Mouse (Mus musculus) layer of hippocampus, adult 11-12 months (tissue): ENCODE data around the gene Phc1.

Experiments
- DNase-seq: peaks from one replicate; pipeline ENCODE4 v3.0.0; 2022; ENCODE audit warnings: low spot score

Phc1 gene

GRCm38 (mm10) chr6:122295242-122295641, 45.1 kb downstream of the Phc1 start:
- no peak for DNase-seq

DNA sequence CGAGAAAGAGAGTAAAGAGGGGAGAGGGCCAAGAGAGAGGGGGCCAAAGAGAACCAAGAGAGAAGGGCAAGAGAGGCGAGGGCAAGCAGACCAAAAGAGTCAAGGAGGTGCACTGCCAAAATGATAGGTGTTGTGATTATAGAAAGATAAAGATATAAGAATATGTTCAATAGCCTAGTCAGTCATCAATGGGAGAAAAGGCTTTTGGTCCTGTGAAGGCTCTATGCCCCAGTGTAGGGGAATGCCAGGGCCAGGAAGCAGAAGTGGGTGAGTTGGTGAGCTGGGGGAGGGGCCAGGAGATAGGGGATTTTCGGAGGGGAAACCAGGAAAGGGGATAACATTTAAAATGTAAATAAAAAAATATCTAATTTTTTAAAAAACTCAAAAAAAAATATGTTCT, 46.1 kb downstream of the Phc1 start:
- no peak for DNase-seq

DNA sequence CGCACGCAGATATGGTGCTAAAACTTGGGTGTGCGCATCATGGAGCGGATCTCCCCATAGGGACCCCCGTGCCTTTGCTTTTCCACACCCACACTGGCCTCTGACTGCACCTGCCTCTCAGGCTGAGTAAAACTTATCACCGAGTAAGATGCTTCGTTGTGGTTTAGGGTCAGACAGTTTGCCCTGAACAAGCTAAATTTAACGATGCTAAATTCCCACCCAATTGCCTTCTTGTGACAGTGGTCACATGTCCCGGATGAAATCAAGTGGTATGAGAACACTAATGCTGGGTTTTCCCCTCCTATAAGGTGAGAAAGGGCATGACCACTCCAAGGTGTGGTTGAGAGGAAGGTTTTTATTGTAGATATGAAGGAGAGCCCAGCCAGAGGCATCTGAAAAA, 46.6 kb downstream of the Phc1 start:
- no peak for DNase-seq

DNA sequence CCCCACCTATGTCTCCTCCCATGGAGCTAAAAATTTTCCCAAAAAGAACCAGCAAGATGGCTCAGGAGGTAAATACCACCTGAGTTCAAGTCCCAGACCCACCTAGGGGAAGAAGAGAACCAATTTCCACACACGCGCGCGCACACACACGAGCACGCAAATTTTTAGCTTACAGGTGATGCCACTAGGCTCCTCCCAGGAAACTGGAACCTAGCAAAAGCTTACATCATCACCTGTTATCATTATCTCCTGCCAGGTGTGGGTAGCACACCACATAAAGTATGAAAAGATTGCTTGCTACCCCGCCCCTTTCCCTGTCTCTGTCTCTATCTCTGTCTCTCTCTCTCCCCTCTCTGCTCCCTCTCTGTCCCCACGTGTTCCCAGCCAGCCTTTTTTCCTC, 47.2 kb downstream of the Phc1 start:
- no peak for DNase-seq

GRCm38 (mm10) chr6:122292184-122292583, 48.2 kb downstream of the Phc1 start:
- DNase-seq: no peak

- no peak for DNase-seq
Measured at GRCm38 (mm10) chr6:122291735-122292134, 48.6 kb downstream of the Phc1 start.

DNA sequence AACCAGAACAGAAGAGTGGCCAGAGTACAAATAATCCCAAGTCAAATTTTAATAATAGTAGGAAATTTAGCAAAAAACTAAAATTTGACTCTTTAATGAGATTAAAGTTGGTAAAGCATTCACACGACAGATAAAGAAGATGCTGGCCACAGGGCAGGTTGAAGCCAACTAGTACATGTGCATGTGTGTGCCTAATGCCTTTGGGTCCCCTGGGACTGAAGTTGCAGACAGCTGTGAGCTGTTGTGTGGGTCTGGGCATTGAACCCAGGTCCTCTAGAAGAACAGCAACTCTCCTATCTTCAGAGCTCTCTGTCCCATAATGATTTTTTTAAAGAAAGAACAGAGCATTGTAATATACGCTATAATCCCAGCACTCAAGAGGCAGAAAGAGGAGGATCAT, 49.1 kb downstream of the Phc1 start:
- DNase-seq: no peak

DNA sequence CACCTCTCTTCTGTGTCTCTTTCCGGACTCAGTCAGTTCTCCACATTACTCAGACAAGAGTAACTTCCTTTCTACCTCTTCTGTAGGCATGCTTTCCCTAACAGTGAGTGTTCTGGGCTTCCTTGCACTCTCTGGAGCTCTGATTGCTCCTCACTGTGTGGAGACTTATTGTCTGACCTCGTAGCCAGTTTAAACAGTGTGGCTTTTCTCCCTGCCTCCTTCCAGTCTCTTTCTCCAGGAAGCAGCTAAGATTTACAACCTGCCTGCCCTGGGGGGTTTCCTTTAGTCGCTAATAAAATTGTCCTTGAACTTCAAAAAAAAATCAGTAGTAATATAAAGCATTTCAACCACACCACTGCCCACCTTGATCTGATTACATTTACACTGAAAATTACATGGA, 50.1 kb downstream of the Phc1 start:
- DNase-seq: no peak

DNA sequence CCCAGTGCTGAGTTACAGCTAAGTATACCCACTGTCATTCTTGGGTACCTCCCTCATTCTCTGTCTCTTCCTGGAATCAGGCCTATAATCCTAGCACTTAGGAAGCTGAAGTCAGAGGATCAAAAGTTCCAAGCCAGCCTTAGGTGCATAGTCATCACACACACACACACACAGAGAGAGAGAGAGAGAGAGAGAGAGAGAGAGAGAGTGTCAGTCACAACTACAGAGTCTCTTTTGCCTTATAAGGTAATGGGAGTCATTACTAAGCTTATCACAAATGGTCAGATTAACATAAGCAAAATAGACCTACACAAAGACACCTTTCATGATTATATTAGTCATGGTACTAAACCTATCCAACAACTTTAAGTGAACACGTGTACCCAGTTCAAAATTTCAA, 51.0 kb downstream of the Phc1 start:
- DNase-seq: no peak

- DNase-seq: no peak
Measured at GRCm38 (mm10) chr6:122288263-122288662, 52.1 kb downstream of the Phc1 start.

GRCm38 (mm10) chr6:122284823-122285222, 55.5 kb downstream of the Phc1 start:
- no peak for DNase-seq

DNA sequence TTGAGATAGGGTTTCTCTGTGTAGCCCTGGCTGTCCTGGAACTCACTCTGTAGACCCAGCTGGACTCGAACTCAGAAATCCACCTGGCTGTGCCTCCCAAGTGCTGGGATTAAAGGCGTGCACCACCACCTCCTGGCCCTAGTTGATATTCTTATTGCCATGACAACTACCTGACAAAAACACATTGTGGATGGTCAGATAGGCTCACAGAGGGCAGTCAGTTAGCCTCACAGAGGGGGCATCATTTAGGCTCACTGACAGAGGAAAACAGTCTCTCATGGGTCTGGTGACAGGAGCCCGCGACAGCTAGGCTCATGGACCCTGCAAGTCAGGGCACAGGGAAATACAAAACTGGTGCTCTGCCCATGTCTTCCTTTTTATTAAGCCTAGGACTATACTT, 56.1 kb downstream of the Phc1 start:
- DNase-seq: no peak

GRCm38 (mm10) chr6:122283429-122283828, 56.9 kb downstream of the Phc1 start:
- no peak for DNase-seq

DNA sequence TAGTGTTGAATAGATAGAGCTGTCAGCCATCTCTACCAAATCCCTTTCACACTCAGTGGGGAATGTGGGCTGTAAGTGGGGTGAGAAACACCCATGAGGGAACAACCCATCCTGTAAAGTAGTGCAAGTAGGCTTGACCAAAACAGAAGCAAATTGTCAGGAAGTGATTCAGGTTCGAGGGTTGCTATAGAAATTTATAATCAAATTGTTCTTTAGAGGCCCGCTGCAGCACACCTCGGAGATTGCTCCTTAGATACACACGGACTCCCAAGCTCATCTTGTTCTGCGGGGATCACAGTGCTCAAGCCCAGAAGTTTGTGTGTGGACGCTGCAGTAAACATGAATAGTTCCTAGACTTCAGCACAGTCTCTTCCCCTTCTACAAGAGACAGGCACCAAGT, 57.6 kb downstream of the Phc1 start, which contains the start of gene Klrg1:
Klrg1 (minus strand) TSS at position 101 of the 400 bp plus-strand sequence.
- DNase-seq: no peak

DNA sequence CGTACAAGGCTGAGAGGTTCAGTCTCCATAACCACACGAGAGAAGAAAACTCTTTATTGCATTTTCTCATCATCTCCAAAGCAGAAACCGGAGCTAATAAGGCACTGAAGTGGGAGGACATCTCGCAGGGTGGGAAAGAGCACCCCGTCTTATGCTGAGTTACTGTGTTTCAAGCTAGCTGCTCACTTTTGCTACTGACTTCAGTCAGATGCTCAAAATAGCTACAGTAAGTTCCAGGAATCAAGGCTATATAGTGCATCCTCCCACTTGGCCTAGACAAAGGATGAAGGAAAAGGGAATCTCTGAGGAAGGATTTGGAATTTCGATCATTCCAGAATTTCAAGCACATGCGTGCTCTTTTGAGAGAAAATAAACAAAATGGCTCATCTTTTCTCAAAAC, 63.8 kb downstream of the Phc1 start:
- no peak for DNase-seq

GRCm38 (mm10) chr6:122274546-122274945, 65.8 kb downstream of the Phc1 start:
- DNase-seq: no peak

- DNase-seq: no peak
Measured at GRCm38 (mm10) chr6:122270152-122270551, 70.2 kb downstream of the Phc1 start.

DNA sequence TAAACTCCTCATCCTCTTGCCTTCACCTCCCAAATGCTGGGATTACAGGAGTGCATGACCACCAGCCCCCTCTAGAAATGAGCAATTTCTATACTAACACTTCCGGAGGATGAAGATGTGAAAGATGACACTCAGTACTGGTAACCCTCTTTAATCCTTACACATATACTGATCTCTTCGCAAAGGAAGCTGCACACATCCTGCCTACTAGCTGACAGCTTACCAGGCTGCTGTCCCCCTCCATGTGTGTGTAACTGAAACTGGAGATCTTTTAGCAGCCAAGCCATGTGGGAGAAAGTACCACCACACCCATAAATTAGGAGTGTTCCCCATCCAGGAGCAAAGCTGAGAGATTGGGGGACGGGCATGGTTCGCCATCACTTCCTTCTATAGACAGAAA, 71.2 kb downstream of the Phc1 start:
- DNase-seq: no peak

DNA sequence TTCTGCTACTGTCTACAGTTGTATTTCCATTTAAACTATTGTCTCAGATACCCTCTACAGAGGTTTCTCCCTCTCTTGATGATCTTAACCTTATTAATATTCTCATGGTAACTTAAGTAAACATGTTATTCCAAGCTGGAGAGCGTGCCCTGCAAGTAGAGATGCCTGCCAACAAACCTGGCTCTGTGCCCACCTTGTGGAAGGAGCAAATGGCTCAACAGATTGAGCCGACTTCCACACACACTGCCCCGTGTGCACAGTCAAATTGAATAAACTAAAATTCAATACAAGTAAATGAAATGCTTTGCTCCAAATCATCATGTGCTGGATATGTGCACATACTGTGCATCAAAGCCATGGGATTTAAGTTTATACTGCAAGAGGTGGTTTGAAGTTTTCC, 71.8 kb downstream of the Phc1 start:
- peak; percentile 83 for DNase-seq
